Comparison of ENCODE assay signal across 8 mouse cellular contexts in the genomic region with DNA sequence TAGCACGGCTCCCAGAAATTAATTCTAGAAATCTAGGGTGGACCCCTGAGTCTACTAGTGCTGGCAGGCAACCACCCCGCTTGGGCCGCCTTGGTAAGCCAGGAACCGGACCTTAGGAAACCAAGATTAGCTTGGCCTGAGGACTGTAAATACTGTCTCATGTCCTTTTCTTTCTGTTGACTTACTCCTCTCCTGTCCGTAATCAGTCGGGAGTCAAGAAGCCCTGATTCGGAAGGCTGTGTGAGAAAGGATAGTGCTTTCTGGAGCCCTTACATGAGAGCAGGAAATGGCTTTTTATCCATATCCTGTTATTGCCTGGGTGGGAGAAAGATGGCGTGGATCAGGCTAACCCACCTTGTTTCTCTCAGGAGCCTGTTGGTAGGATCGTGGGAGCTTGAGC. TPM values are rescaled to one million over a fixed set of nuclear protein-coding genes. Genes with fewer than 3 reads are reported as not detected.
DNase-seq lines count a peak whose midpoint lies in the region; ATAC-seq lines count a peak whose summit lies in the region.

No protein-coding gene starts in this region.

- peak overlapping the region; percentile 98 for H3K27ac ChIP-seq in forebrain, embryonic 15.5 days (replicated peaks)
- H3K27ac ChIP-seq in kidney, embryonic 15.5 days: peak overlapping the region; percentile 97
- peak overlapping the region; percentile 10 for H3K27ac ChIP-seq in midbrain, embryonic 12.5 days (replicated peaks)

- peak; percentile 37 to 47 for DNase-seq in cerebellum, postnatal 14 days
- no peak for DNase-seq in cerebellum, adult 9-10 months
- DNase-seq in NIH3T3 (ENCODE audit: low read depth): peak; percentile 43
- no peak for DNase-seq in right cerebral cortex, postnatal 4 days
- no peak for DNase-seq in gastrocnemius, postnatal 14 days

- intact Hi-C loops in gastrocnemius, postnatal 14 days (cut with DNase I; ENCODE audit: low total_unique reads): no loop called here

- H3K9me3 ChIP-seq in forebrain, embryonic 15.5 days: no peaks in the 10 kb centered on the region
- H3K9me3 ChIP-seq in kidney, embryonic 15.5 days (replicated peaks): no peaks in the 10 kb centered on the region
- H3K9me3 ChIP-seq in midbrain, embryonic 12.5 days: no peaks in the 10 kb centered on the region

- no peak for ATAC-seq in forebrain, embryonic 15.5 days (replicated peaks)
- no peak for ATAC-seq in kidney, embryonic 15.5 days (replicated peaks; ENCODE audit: low FRiP score)
- ATAC-seq in midbrain, embryonic 12.5 days (ENCODE audit: low FRiP score, low read depth): no peak

- no peaks in the 10 kb centered on the region for H3K27me3 ChIP-seq in forebrain, embryonic 15.5 days
- no peaks in the 10 kb centered on the region for H3K27me3 ChIP-seq in kidney, embryonic 15.5 days
- no peaks in the 10 kb centered on the region for H3K27me3 ChIP-seq in midbrain, embryonic 12.5 days

- peak overlapping the region; percentile 93 for H3K9ac ChIP-seq in forebrain, embryonic 15.5 days (replicated peaks)
- H3K9ac ChIP-seq in kidney, embryonic 15.5 days: peak overlapping the region; percentile 83
- peak overlapping the region; percentile 75 for H3K9ac ChIP-seq in midbrain, embryonic 12.5 days (replicated peaks)

- 0 out of 2 replicates have a peak, but pooled peaks cover 3% of the 10 kb centered on the region for H3K36me3 ChIP-seq in forebrain, embryonic 15.5 days
- peaks cover 6% of the 10 kb centered on the region for H3K36me3 ChIP-seq in kidney, embryonic 15.5 days
- peaks cover 13% of the 10 kb centered on the region for H3K36me3 ChIP-seq in midbrain, embryonic 12.5 days

- peak overlapping the region; percentile 83 for H3K4me2 ChIP-seq in forebrain, embryonic 15.5 days (replicated peaks)
- peak overlapping the region; percentile 78 for H3K4me2 ChIP-seq in kidney, embryonic 15.5 days
- peak overlapping the region; percentile 74 for H3K4me2 ChIP-seq in midbrain, embryonic 12.5 days (replicated peaks)

- WGBS in forebrain, embryonic 15.5 days: 28% methylated on average over 9 of the region's 9 CpGs
- WGBS in kidney, embryonic 15.5 days: 3% methylated on average over 9 of the region's 9 CpGs
- WGBS in midbrain, embryonic 12.5 days: 33% methylated on average over 9 of the region's 9 CpGs

- peaks cover 20% of the 10 kb centered on the region for H3K4me1 ChIP-seq in forebrain, embryonic 15.5 days
- peaks cover 24% of the 10 kb centered on the region for H3K4me1 ChIP-seq in kidney, embryonic 15.5 days
- peaks cover 21% of the 10 kb centered on the region for H3K4me1 ChIP-seq in midbrain, embryonic 12.5 days

- peak overlapping the region; percentile 90 for H3K4me3 ChIP-seq in forebrain, embryonic 15.5 days
- H3K4me3 ChIP-seq in kidney, embryonic 15.5 days (replicated peaks): peak overlapping the region; percentile 81
- peak overlapping the region; percentile 70 for H3K4me3 ChIP-seq in midbrain, embryonic 12.5 days

RNA-seq across cellular contexts. Expression of a gene that starts 1.5 kb away (rescaled TPM):
- 118 TPM in 2 replicates for polyA plus RNA-seq in forebrain, embryonic 15.5 days (2015; fragmentation: Nextera tagmentation; extraction: Ambion mirVana)
- 88.8 and 91.5 TPM in 2 replicates for polyA plus RNA-seq in kidney, embryonic 15.5 days (2015; fragmentation: Nextera tagmentation; extraction: Ambion mirVana)
- polyA plus RNA-seq in midbrain, embryonic 12.5 days (2016; fragmentation: Nextera tagmentation; extraction: Ambion mirVana): 115 and 116 TPM in 2 replicates
- total RNA-seq in gastrocnemius, postnatal 14 days (2021): 10 to 100 TPM; 36.8 to 39.4 TPM

RNA-seq across cellular contexts. Expression of a gene that starts 9.6 kb away (rescaled TPM):
- polyA plus RNA-seq in forebrain, embryonic 15.5 days (2015; fragmentation: Nextera tagmentation; extraction: Ambion mirVana): not detected in 2 replicates
- 0.21 TPM in 1 of 2 replicates, not detected in the other for polyA plus RNA-seq in kidney, embryonic 15.5 days (2015; fragmentation: Nextera tagmentation; extraction: Ambion mirVana)
- 0.30 TPM in 1 of 2 replicates, not detected in the other for polyA plus RNA-seq in midbrain, embryonic 12.5 days (2016; fragmentation: Nextera tagmentation; extraction: Ambion mirVana)
- not detected for total RNA-seq in gastrocnemius, postnatal 14 days (2021)

RNA-seq across cellular contexts. Expression of a gene that starts 38.1 kb away (rescaled TPM):
- 0.51 and 0.67 TPM in 2 replicates for polyA plus RNA-seq in forebrain, embryonic 15.5 days (2015; fragmentation: Nextera tagmentation; extraction: Ambion mirVana)
- polyA plus RNA-seq in kidney, embryonic 15.5 days (2015; fragmentation: Nextera tagmentation; extraction: Ambion mirVana): 0.12 and 0.23 TPM in 2 replicates
- 0.15 and 0.26 TPM in 2 replicates for polyA plus RNA-seq in midbrain, embryonic 12.5 days (2016; fragmentation: Nextera tagmentation; extraction: Ambion mirVana)
- total RNA-seq in gastrocnemius, postnatal 14 days (2021): under 1 TPM in 1 of 2 experiments, not detected in 1; 0.04 TPM

RNA-seq across cellular contexts. Expression of a gene that starts 54.5 kb away (rescaled TPM):
- polyA plus RNA-seq in forebrain, embryonic 15.5 days (2015; fragmentation: Nextera tagmentation; extraction: Ambion mirVana): 119 and 128 TPM in 2 replicates
- polyA plus RNA-seq in kidney, embryonic 15.5 days (2015; fragmentation: Nextera tagmentation; extraction: Ambion mirVana): 98.5 and 105 TPM in 2 replicates
- polyA plus RNA-seq in midbrain, embryonic 12.5 days (2016; fragmentation: Nextera tagmentation; extraction: Ambion mirVana): 150 and 151 TPM in 2 replicates
- total RNA-seq in gastrocnemius, postnatal 14 days (2021): 10 to 100 TPM; 25.3 to 29.0 TPM

Comparison
In these comparisons a context has a peak if more than half of its experiments do, and no peak if none do; other contexts are left out.
1. DNase-seq: peak in cerebellum, postnatal 14 days (2 of 2) and NIH3T3 (single experiment); none in cerebellum, adult 9-10 months (single experiment), right cerebral cortex, postnatal 4 days (single experiment) and gastrocnemius, postnatal 14 days (single experiment).
2. H3K27ac ChIP-seq: peak in every context shown above with its lines; median percentile 98 in forebrain, embryonic 15.5 days; 97 in kidney, embryonic 15.5 days; 10 in midbrain, embryonic 12.5 days.
3. Peak in every context shown above with its lines, with median percentiles within 50 percentile points of each other: H3K4me2 ChIP-seq, H3K4me3 ChIP-seq and H3K9ac ChIP-seq.